Mouse (Mus musculus) MEL (cell line): ENCODE results near the gene Ccdc83. TPM values are rescaled to one million over a fixed set of nuclear protein-coding genes. Genes with fewer than 3 reads are reported as not detected.

Experiments used
- DNase-seq: peaks from one replicate; pipeline ENCODE4 v3.0.0; 2011; ENCODE audit warnings: low read depth, low spot score
- H3K27ac ChIP-seq: 2 replicates; pipeline ENCODE4 v1.5.1; 2012; ENCODE audit warnings: low read depth, mild to moderate bottlenecking, control low read depth, low read length, moderate library complexity; ENCODE audit not compliant: control insufficient read depth
- H3K27me3 ChIP-seq, 2 experiments: fragments of 150-350 bp in 1 of 2; sonication (generic) in 1 of 2; 2 replicates each; pipeline ENCODE4 v1.6.1; 2012; ENCODE audit warnings: low read length in 2 of 2, mild to moderate bottlenecking in 2 of 2, improper control_type of control experiment in 1 of 2, moderate library complexity in 1 of 2; ENCODE audit not compliant: insufficient read depth in 2 of 2, control insufficient read depth in 1 of 2
- H3K36me3 ChIP-seq, 2 experiments: 2 replicates each; pipeline ENCODE4 v1.6.1; 2012 to 2014; ENCODE audit warnings: low read length in 2 of 2, improper control_type of control experiment in 1 of 2, inconsistent platforms in 1 of 2, mild to moderate bottlenecking in 1 of 2; ENCODE audit not compliant: insufficient read depth in 2 of 2, control insufficient read depth in 1 of 2
- H3K4me1 ChIP-seq, 2 experiments: fragments of 150-350 bp in 1 of 2; sonication (generic) in 1 of 2; 2 replicates each; pipeline ENCODE4 v1.6.1; 2012; ENCODE audit warnings: low read length in 2 of 2, improper control_type of control experiment in 1 of 2, mild to moderate bottlenecking in 1 of 2; ENCODE audit not compliant: insufficient read depth in 2 of 2, control insufficient read depth in 1 of 2
- H3K4me3 ChIP-seq, 2 experiments: fragments of 150-350 bp in 1 of 2; sonication (generic) in 1 of 2; 2 replicates each; pipeline ENCODE4 v1.5.1; 2012; ENCODE audit warnings: low read depth in 2 of 2, low read length in 2 of 2, mild to moderate bottlenecking in 2 of 2, moderate library complexity in 2 of 2, control low read depth in 1 of 2, improper control_type of control experiment in 1 of 2; ENCODE audit not compliant: control insufficient read depth in 1 of 2, insufficient read depth in 1 of 2
- H3K79me2 ChIP-seq: 2 replicates; pipeline ENCODE4 v1.6.1; 2012; ENCODE audit warnings: mild to moderate bottlenecking, low read length, moderate library complexity; ENCODE audit not compliant: control insufficient read depth, poor library complexity, insufficient read depth
- H3K9ac ChIP-seq: 2 replicates; pipeline ENCODE4 v1.6.1; 2012; ENCODE audit warnings: low read depth, mild to moderate bottlenecking, control low read depth, low read length, moderate library complexity; ENCODE audit not compliant: control insufficient read depth, poor library complexity, severe bottlenecking
- H3K9me3 ChIP-seq: fragments of 150-350 bp; sonication (generic); replicated peaks from 2 replicates; pipeline ENCODE4 v1.6.1; 2012; ENCODE audit warnings: mild to moderate bottlenecking, low read length, improper control_type of control experiment, moderate library complexity; ENCODE audit not compliant: insufficient read depth
- CHD2 ChIP-seq: IDR thresholded peaks from 2 replicates; pipeline ENCODE4 v1.6.1; 2011; ENCODE audit warnings: low read length, improper control_type of control experiment
- E2F4 ChIP-seq: IDR thresholded peaks from 2 replicates; pipeline ENCODE4 v1.6.1; 2011; ENCODE audit warnings: low read depth, low read length, improper control_type of control experiment, borderline replicate concordance
- ELF1 ChIP-seq: IDR thresholded peaks from 2 replicates; pipeline ENCODE4 v1.6.1; 2014; ENCODE audit warnings: low read depth, mild to moderate bottlenecking, inconsistent platforms, low read length, improper control_type of control experiment, moderate library complexity
- EP300 ChIP-seq, 2 experiments: IDR thresholded peaks; 2 replicates each; pipeline ENCODE4 v1.6.1; 2011; ENCODE audit warnings: improper control_type of control experiment in 2 of 2, low read length in 2 of 2, low read depth in 1 of 2, mild to moderate bottlenecking in 1 of 2
- GABPA ChIP-seq: IDR thresholded peaks from 2 replicates; pipeline ENCODE4 v1.6.1; 2012; ENCODE audit warnings: low read depth, mild to moderate bottlenecking, inconsistent platforms, low read length, improper control_type of control experiment, moderate library complexity
- GATA1 ChIP-seq: IDR thresholded peaks from 2 replicates; pipeline ENCODE4 v1.6.1; 2011; ENCODE audit warnings: low read depth, low read length, improper control_type of control experiment
- HCFC1 ChIP-seq: IDR thresholded peaks from 2 replicates; pipeline ENCODE4 v1.6.1; 2012; ENCODE audit warnings: low read depth, mild to moderate bottlenecking, inconsistent platforms, low read length, improper control_type of control experiment, moderate library complexity
- MAFK ChIP-seq: IDR thresholded peaks from 2 replicates; pipeline ENCODE4 v1.6.1; 2011; ENCODE audit warnings: low read depth, mild to moderate bottlenecking, low read length, improper control_type of control experiment, borderline replicate concordance
- MAX ChIP-seq: IDR thresholded peaks from 2 replicates; pipeline ENCODE4 v1.6.1; 2011; ENCODE audit warnings: low read length, improper control_type of control experiment
- MAZ ChIP-seq: IDR thresholded peaks from 2 replicates; pipeline ENCODE4 v1.6.1; 2012; ENCODE audit warnings: low read depth, mild to moderate bottlenecking, inconsistent platforms, low read length, improper control_type of control experiment
- MEF2A ChIP-seq: IDR thresholded peaks from 2 replicates; pipeline ENCODE4 v1.6.1; 2014; ENCODE audit warnings: low read depth, mild to moderate bottlenecking, inconsistent platforms, low read length, improper control_type of control experiment; ENCODE audit not compliant: poor library complexity, insufficient replicate concordance, severe bottlenecking; ENCODE audit errors: extremely low read depth
- MYC ChIP-seq: IDR thresholded peaks from 2 replicates; pipeline ENCODE4 v1.6.1; 2011; ENCODE audit warnings: low read depth, mild to moderate bottlenecking, low read length, improper control_type of control experiment, moderate library complexity
- NRF1 ChIP-seq: IDR thresholded peaks from 2 replicates; pipeline ENCODE4 v1.6.1; 2014; ENCODE audit warnings: low read depth, mild to moderate bottlenecking, inconsistent platforms, low read length, improper control_type of control experiment, moderate library complexity; ENCODE audit not compliant: poor library complexity, insufficient read depth, severe bottlenecking
- POLR2A ChIP-seq, 2 experiments: IDR thresholded peaks; 2 replicates each; pipeline ENCODE4 v1.6.1; 2011 to 2012; ENCODE audit warnings: low read length in 2 of 2, mild to moderate bottlenecking in 2 of 2, control low read depth in 1 of 2, improper control_type of control experiment in 1 of 2, low read depth in 1 of 2, moderate library complexity in 1 of 2; ENCODE audit not compliant: control insufficient read depth in 1 of 2, insufficient read depth in 1 of 2, poor library complexity in 1 of 2
- POLR2AphosphoS5 ChIP-seq: IDR thresholded peaks from 2 replicates; pipeline ENCODE4 v1.6.1; 2012; ENCODE audit warnings: low read depth, borderline replicate concordance, mild to moderate bottlenecking, inconsistent platforms, low read length, moderate library complexity, mixed read lengths
- RAD21 ChIP-seq: IDR thresholded peaks from 2 replicates; pipeline ENCODE4 v1.6.1; 2011; ENCODE audit warnings: mild to moderate bottlenecking, low read depth, low read length, improper control_type of control experiment
- SMC3 ChIP-seq: IDR thresholded peaks from 2 replicates; pipeline ENCODE4 v1.6.1; 2011; ENCODE audit warnings: low read depth, low read length, improper control_type of control experiment
- TBP ChIP-seq: IDR thresholded peaks from 2 replicates; pipeline ENCODE4 v1.8.0; 2011; ENCODE audit warnings: low read depth, low read length, improper control_type of control experiment
- TCF12 ChIP-seq: IDR thresholded peaks from 2 replicates; pipeline ENCODE4 v1.6.1; 2014; ENCODE audit warnings: low read depth, mild to moderate bottlenecking, inconsistent platforms, low read length, improper control_type of control experiment, moderate library complexity
- USF1 ChIP-seq: IDR thresholded peaks from 2 replicates; pipeline ENCODE4 v1.6.1; 2014; ENCODE audit warnings: low read depth, mild to moderate bottlenecking, inconsistent platforms, low read length, improper control_type of control experiment, moderate library complexity
- ZMIZ1 ChIP-seq: IDR thresholded peaks from 2 replicates; pipeline ENCODE4 v1.6.1; 2012; ENCODE audit warnings: low read depth, mild to moderate bottlenecking, inconsistent platforms, low read length, improper control_type of control experiment, moderate library complexity
- ZNF384 ChIP-seq: IDR thresholded peaks from 2 replicates; pipeline ENCODE4 v1.6.1; 2012; ENCODE audit warnings: low read depth, mild to moderate bottlenecking, inconsistent platforms, low read length, improper control_type of control experiment
- polyA plus RNA-seq, 2 experiments: library from polyadenylated mRNA; stranded (reverse) in 1 of 2; unstranded in 1 of 2; fragments of >175 nt in 1 of 2; fragments of >200 nt in 1 of 2; gene quantifications; 2 replicates each; pipeline versions ENCODE4 v1.2.1 to v1.2.4; 2012; ENCODE audit warnings: low replicate concordance in 2 of 2, low read depth in 1 of 2; ENCODE audit not compliant: insufficient read length in 2 of 2, insufficient read depth in 1 of 2, missing spikeins in 1 of 2
- total RNA-seq: library from RNA; depleted of rRNA; stranded (reverse); fragments of 300-350 nt; gene quantifications from 2 replicates; pipeline ENCODE4 v1.2.3, GENCODE M21; 2012

Gene Ccdc83
- total and polyA plus RNA-seq, 3 experiments: not detected

DNA sequence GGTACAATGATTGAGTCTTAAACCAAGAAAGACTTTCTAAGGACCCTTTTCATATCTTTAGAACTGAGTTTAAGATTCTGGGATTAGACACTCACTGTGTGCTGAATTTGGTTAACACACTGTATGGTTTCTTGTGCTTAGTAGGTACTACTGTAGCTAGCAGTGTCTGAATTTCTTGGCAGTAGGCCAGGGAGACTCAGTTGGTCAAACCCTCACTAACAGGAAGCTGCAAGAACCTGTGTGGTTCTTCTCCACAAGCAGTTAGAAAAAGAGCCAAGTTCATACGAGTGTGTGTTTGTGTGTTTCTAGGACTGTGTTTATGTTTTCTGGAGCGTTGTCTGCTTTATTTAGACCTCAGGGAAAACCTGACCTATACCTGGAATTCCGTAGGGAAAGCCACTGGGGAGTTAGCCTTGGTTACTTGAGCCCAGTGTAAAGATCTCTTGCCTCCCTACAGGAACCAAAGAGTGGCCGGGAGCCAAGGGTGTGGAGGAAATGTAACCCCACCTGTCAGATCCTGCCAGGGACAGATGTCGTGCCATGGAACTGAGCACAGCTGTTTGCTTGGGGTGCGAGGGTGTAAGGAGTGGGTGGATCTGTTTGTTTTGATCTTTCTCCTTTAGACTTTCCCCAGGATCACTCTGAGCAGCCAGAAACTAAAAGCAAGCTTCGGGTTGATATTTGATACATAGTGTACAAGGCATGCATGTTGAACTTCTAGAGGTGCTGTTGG is 46.7 kb upstream of the Ccdc83 start:
- no peak overlapping the region for H3K27ac ChIP-seq
- no peaks in the 10 kb centered on the region for H3K27me3 ChIP-seq
- H3K4me3 ChIP-seq: no peak overlapping the region
- no peaks in the 10 kb centered on the region for H3K9me3 ChIP-seq
- peak; percentile 5 for DNase-seq
- no peaks in the 10 kb centered on the region for H3K36me3 ChIP-seq
- H3K4me1 ChIP-seq: no peaks in the 10 kb centered on the region
- no peak for TF ChIP-seq NRF1
- TF ChIP-seq USF1: no peak
- TF ChIP-seq TCF12: no peak
- no peak for TF ChIP-seq MAX
- TF ChIP-seq GABPA: no peak
- no peak for TF ChIP-seq SMC3
- TF ChIP-seq MYC: no peak
- no peak for TF ChIP-seq ELF1
- no peak for TF ChIP-seq HCFC1
- no peak overlapping the region for H3K9ac ChIP-seq
- H3K79me2 ChIP-seq: no peaks in the 10 kb centered on the region

GRCm38 (mm10) chr7:90308003-90308402 is 42.4 kb upstream of the Ccdc83 start:
- DNase-seq: no peak
- no peaks in the 10 kb centered on the region for H3K36me3 ChIP-seq
- no peak overlapping the region for H3K27ac ChIP-seq
- no peaks in the 10 kb centered on the region for H3K4me1 ChIP-seq
- H3K9me3 ChIP-seq: no peaks in the 10 kb centered on the region
- TF ChIP-seq SMC3 (no peak), POLR2A (IDR thresholded peaks at IDR 0.05; ENCODE audit: control insufficient read depth in 1 of 2, insufficient read depth in 1 of 2, low read depth in 1 of 2, low read length in 2 of 2, poor library complexity in 1 of 2) (no peak), GATA1 (no peak), USF1 (no peak), ZNF384 (no peak), EP300 (IDR thresholded peaks at IDR 0.05; ENCODE audit: low read depth in 1 of 2, low read length in 2 of 2) (no peak), CHD2 (no peak), NRF1 (no peak), POLR2AphosphoS5 (no peak), TBP (no peak), MAZ (no peak), MYC (no peak), GABPA (no peak), MAFK (no peak), RAD21 (no peak), MEF2A (no peak), E2F4 (no peak), MAX (no peak), ZMIZ1 (no peak)
- no peak overlapping the region for H3K9ac ChIP-seq
- no peaks in the 10 kb centered on the region for H3K79me2 ChIP-seq
- H3K27me3 ChIP-seq: no peaks in the 10 kb centered on the region
- H3K4me3 ChIP-seq: no peak overlapping the region
